Mouse (Mus musculus) liver, embryonic 11.5 days (tissue): ENCODE data around the gene Sox12. TPM values are rescaled to one million over a fixed set of nuclear protein-coding genes. Genes with fewer than 3 reads are reported as not detected.

Experiments
- ATAC-seq: fragments of 200-750 bp; cut with Nextera tagmentation; replicated peaks from 2 replicates; pipeline ENCODE4 v1.8.0; 2017; ENCODE audit warnings: moderate number of reproducible peaks, mild to moderate bottlenecking, moderate TSS enrichment, moderate library complexity; ENCODE audit not compliant: low FRiP score
- DNase-seq: peaks from one replicate; pipeline ENCODE4 v3.0.0-alpha.2; 2017; ENCODE audit warnings: low spot score
- H3K27ac ChIP-seq: fragments of 300-500 bp; sonication (generic); 2 replicates; pipeline ENCODE4 v1.5.1; 2014; ENCODE audit warnings: mild to moderate bottlenecking, low read depth, low read length, control low read depth
- H3K27me3 ChIP-seq: fragments of 300-500 bp; sonication (generic); replicated peaks from 2 replicates; pipeline ENCODE4 v1.6.1; 2014; ENCODE audit warnings: low read length, mixed read lengths; ENCODE audit not compliant: control insufficient read depth, insufficient read depth
- H3K36me3 ChIP-seq: fragments of 300-500 bp; sonication (generic); 2 replicates; pipeline ENCODE4 v1.6.1; 2014; ENCODE audit warnings: mild to moderate bottlenecking, low read length, moderate library complexity, mixed read lengths; ENCODE audit not compliant: control insufficient read depth, insufficient read depth
- H3K4me1 ChIP-seq: fragments of 300-500 bp; sonication (generic); replicated peaks from 2 replicates; pipeline ENCODE4 v1.6.1; 2014; ENCODE audit warnings: low read length, mixed read lengths; ENCODE audit not compliant: control insufficient read depth, insufficient read depth
- H3K4me2 ChIP-seq: fragments of 300-500 bp; sonication (generic); 2 replicates; pipeline ENCODE4 v1.6.1; 2014; ENCODE audit warnings: mild to moderate bottlenecking, control low read depth, moderate library complexity
- H3K4me3 ChIP-seq: fragments of 300-500 bp; sonication (generic); 2 replicates; pipeline ENCODE4 v1.5.1; 2014; ENCODE audit warnings: low read depth, low read length, control low read depth
- H3K9ac ChIP-seq: fragments of 300-500 bp; sonication (generic); 2 replicates; pipeline ENCODE4 v1.6.1; 2014; ENCODE audit warnings: low read depth, low read length, control low read depth
- H3K9me3 ChIP-seq: fragments of 300-500 bp; sonication (generic); 2 replicates; pipeline ENCODE4 v1.6.1; 2016; ENCODE audit warnings: low read length, inconsistent platforms, mixed read lengths; ENCODE audit not compliant: control insufficient read depth
- WGBS: fragments of 180-500 bp; shearing (Covaris S2); extraction: QIAGEN DNeasy Blood & Tissue Kit; methylation state at CpG from one replicate; pipeline ENCODE4 v1.1.7; 2014; 5-methylcytosine and 5-hydroxymethylcytosine counted together
- polyA plus RNA-seq: library from polyadenylated mRNA; unstranded; fragments of >200 nt; fragmentation: Nextera tagmentation; extraction: Ambion mirVana; gene quantifications from 2 replicates; pipeline ENCODE4 v1.2.1, GENCODE M21; 2014

Gene Sox12
- polyA plus RNA-seq, 1 experiment from 2014 or later, result 9.8 TPM

DNA sequence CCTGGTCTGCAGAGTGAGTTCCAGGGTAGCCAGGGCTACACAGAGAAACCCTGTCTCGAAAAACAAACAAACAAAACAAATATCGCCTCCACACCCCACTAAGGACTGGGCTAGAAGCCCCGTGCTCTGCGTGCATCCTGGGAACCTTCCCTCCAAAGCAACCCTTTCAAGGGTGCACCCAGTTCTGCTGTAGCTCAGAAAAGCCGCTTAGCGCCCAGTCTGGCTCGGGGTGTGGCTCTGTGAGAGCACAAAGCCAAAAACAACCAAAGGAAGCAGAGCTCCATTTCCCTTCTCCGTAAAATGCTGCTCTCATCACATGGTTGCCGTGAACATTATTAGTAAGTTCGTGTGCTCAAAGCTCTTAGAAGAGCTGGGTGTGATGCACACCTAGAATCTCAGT is 53.5 kb downstream of the Sox12 start:
- Histone ChIP-seq H3K27ac (0 out of 2 replicates have a peak overlapping the region, but pooled peaks have one; percentile 4), H3K9ac (peak overlapping the region; percentile 77), H3K4me2 (peak overlapping the region; percentile 96), H3K36me3 (no peaks in the 10 kb centered on the region), H3K4me1 (peaks cover 33% of the 10 kb centered on the region), H3K9me3 (no peaks in the 10 kb centered on the region), H3K4me3 (peak overlapping the region; percentile 73), H3K27me3 (no peaks in the 10 kb centered on the region)
- ATAC-seq (no peak), DNase-seq (peak; percentile 41)
- WGBS, result 18% methylated on average over 10 of the region's 10 CpGs

Other genes with a start within 250 kb of the Sox12 start
- gene Csnk2a1, start 171.2 kb downstream of the Sox12 start, polyA plus RNA-seq, result 45.1 and 65.2 TPM in 2 replicates
- gene Tbc1d20, start 104.2 kb downstream of the Sox12 start, polyA plus RNA-seq, result 25.1 and 25.9 TPM in 2 replicates
- gene Rbck1, start 65.4 kb downstream of the Sox12 start, polyA plus RNA-seq, result 104 and 105 TPM in 2 replicates
- gene Trib3, start 54.0 kb downstream of the Sox12 start, polyA plus RNA-seq, result 13.9 and 18.1 TPM in 2 replicates
- gene Nrsn2, start 21.4 kb downstream of the Sox12 start, polyA plus RNA-seq, result 0.45 and 0.49 TPM in 2 replicates
- 41.6 and 44.6 TPM in 2 replicates for gene Zcchc3, start 17.0 kb upstream of the Sox12 start, polyA plus RNA-seq
- 0.31 and 1.1 TPM in 2 replicates for gene 6820408C15Rik, start 17.5 kb upstream of the Sox12 start, polyA plus RNA-seq
- not detected in 2 replicates for gene Defb23, start 66.6 kb upstream of the Sox12 start, polyA plus RNA-seq
- not detected in 2 replicates for gene Defb20, start 79.0 kb upstream of the Sox12 start, polyA plus RNA-seq
- gene Defb22, start 92.1 kb upstream of the Sox12 start, polyA plus RNA-seq, result not detected in 2 replicates
- not detected in 2 replicates for gene Defb26, start 113.6 kb upstream of the Sox12 start, polyA plus RNA-seq
- not detected in 2 replicates for gene Defb28, start 120.2 kb upstream of the Sox12 start, polyA plus RNA-seq
- gene Defb29, start 142.0 kb upstream of the Sox12 start, polyA plus RNA-seq, result not detected in 2 replicates
- gene Gm17416, start 171.3 kb upstream of the Sox12 start, polyA plus RNA-seq, result not detected in 2 replicates
- gene Defb21, start 174.7 kb upstream of the Sox12 start, polyA plus RNA-seq, result not detected in 2 replicates
- gene Defb19, start 182.2 kb upstream of the Sox12 start, polyA plus RNA-seq, result not detected in 2 replicates
- gene Defb45, start 201.3 kb upstream of the Sox12 start, polyA plus RNA-seq, result not detected in 2 replicates
- gene Defb36, start 206.3 kb upstream of the Sox12 start, polyA plus RNA-seq, result not detected in 2 replicates
- gene Defb25, start 225.0 kb upstream of the Sox12 start, polyA plus RNA-seq, result not detected in 2 replicates
- gene Rem1, start 228.9 kb upstream of the Sox12 start, polyA plus RNA-seq, result 1.2 and 1.6 TPM in 2 replicates